Mouse (Mus musculus) gastrocnemius, postnatal 36 days (tissue): Measurements from ENCODE around the gene Olfr1512. TPM values are rescaled to one million over a fixed set of nuclear protein-coding genes. Genes with fewer than 3 reads are reported as not detected.
A peak's percentile ranks its signal among the peaks of the same experiment; 100 is the strongest.
"Not testable (repeated sequence)": the region's sequence is repeated elsewhere in the genome, so short reads cannot be mapped to it uniquely, and the experiment has no call there.

Experiments
- DNase-seq, 2 experiments: peaks; one replicate each; pipeline ENCODE4 v3.0.0; 2022
- intact Hi-C: fragments of 180-260 bp; cut with DNase I; formaldehyde crosslinking; loops from one replicate; pipeline ENCODE4 v1.15.1; 2025
- long read RNA-seq, 2 experiments: library from polyadenylated mRNA; stranded (forward); transcript quantifications; one replicate each; pipeline ENCODE4 v2.0.0; 2021
- total RNA-seq, 2 experiments: library from RNA; stranded (reverse); gene quantifications; 2 replicates each; pipeline ENCODE4 v1.2.3; 2021

Gene Olfr1512
- not detected for total RNA-seq
- long read RNA-seq, experiment 1 = 0 reads
- long read RNA-seq, experiment 2 = 0 reads

DNA sequence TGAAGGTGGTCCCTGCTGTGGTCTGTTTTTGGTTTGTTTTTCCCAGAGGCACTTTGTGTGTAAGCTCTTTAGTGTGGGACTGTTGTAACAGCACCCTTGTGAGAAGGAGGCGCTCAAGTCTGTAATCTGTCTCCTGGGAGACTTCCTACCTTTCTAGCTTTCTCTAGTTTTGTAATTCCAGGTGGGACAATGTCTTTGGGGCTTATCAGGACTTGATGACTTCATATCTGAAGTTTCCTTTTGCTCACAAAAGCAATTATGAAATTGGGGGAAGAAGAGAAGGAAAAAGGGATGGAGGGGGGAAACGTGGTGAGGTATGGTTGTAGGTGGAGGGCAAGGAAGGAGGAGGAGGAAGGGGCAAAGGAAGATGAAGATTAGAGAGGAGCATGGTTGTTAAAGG lies at the start of gene Olfr1512:
TSS of gene Olfr1512 (minus strand) at position 101 of the 400 bp plus-strand sequence.
- intact Hi-C loops = no loop called here
- DNase-seq = no peak

DNA sequence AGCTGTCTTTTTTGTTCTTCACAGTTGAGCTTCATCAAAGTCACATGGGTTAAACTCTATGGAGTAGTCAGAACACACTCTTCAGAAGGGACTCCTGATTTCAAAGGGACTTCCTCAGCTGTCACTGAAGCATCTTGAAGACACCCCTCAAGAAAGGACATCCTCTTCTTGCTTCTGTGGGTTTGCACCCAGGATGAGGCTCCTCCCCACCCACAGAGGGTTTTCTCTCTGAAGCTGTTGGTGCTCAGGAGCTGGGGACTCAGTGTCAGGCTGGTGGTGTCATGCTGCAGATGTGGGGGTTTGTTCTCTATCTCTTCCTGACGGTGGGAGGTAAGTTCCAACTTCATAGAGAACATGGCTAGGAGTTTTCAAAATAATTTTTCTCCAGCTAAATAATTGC lies 48.7 kb upstream of the Olfr1512 start:
- DNase-seq = no peak
- intact Hi-C loops = no loop called here

DNA sequence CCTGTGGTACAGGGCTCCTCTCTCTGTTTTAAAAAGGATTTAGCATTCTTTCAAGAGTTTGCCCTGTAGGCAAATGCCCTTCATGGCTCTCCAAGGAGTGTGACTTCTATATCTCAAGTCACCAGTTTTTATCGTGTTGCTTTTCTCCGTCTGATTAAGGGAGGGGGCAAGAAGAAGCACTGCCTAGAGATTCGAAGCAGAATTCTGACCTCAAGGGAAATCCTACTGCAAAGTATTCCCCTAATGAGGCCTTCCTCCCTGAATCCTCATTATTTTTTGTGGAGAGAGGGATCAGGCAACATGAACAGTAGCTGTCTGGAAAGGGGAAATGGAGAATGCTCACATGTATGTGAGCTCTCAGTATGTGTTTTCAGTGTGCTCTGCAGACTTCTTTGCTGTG lies 35.3 kb upstream of the Olfr1512 start, which contains the start of gene Olfr1510:
TSS of gene Olfr1510 (minus strand) at position 101 of the 400 bp plus-strand sequence.
- intact Hi-C loops = no loop called here
- DNase-seq = no peak

DNA sequence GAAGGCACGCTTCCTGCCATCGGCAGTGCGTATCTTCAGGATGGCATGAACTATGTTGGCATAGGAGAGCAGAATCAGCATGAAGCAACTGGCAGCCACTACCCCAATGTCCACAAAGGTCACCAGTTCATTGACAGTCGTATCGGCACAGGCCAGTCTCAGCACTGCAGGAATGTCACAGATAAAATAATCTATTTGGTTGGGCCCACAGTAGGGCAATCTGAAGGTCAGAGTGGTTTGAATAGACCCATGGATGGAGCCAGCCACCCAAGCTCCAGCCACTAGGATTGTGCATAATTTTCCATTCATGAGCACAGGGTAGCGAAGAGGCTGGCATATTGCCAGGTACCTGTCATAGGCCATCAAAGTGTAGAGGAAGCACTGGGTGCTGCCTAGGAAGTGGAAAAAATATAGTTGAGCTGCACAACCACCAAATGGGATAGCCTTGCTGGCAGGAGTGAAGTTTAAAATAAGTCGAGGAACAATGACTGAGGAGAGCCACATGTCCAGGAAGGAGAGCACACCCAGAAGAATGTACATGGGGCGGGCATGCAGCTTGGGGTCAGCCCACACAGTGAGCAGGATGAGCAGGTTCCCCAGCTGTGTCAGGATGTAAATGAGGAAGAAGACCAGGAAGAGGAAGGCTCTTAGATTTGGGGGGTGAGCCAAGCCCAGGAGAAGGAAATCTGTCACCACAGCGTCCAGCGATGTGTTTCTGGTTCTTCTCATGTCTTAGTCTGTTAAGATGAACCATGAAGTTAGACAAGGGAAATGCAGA lies 31.4 kb upstream of the Olfr1512 start:
- intact Hi-C loops, DNase-seq: not testable (repeated sequence)

DNA sequence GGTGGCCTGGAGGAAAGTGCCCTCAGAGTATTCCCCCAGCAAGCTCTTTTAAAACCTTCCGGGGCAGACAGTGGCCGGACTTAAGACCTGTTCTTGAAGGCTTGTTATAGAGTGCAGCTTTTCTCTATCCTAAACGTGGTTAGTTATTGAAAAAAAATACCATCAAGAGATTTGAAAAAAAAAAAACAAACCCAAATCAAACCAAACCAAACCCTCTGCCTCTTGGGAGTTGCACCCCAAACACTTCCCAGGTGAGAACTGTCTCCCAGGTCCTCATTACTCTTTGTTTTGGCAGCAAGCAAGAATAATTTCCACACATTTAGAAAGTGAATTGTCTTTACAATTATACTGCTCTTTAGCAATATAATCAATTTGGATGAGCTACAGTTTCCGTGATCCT lies 18.3 kb upstream of the Olfr1512 start, which contains the start of gene Olfr1511:
TSS of gene Olfr1511 (minus strand) at position 101 of the 400 bp plus-strand sequence.
- no peak for DNase-seq
- intact Hi-C loops = no loop called here

DNA sequence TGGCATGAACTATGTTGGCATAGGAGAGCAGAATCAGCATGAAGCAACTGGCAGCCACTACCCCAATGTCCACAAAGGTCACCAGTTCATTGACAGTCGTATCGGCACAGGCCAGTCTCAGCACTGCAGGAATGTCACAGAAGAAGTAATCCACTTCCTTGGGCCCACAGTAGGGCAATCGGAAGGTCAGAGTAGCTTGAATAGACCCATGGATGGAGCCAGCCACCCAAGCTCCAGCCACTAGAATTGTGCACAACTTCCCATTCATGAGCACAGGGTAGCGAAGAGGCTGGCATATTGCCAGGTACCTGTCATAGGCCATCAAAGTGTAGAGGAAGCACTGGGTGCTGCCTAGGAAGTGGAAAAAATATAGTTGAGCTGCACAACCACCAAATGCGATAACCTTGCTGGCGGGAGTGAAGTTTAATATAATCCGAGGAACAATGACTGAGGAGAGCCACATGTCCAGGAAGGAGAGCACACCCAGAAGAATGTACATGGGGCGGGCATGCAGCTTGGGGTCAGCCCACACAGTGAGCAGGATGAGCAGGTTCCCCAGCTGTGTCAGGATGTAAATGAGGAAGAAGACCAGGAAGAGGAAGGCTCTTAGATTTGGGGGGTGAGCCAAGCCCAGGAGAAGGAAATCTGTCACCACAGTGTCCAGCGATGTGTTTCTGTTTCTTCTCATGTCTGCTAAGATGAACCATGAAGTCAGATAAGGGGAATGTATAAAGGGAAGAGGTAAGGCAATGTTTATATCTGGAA lies 11.3 kb upstream of the Olfr1512 start:
- DNase-seq, intact Hi-C loops: not testable (repeated sequence)

DNA sequence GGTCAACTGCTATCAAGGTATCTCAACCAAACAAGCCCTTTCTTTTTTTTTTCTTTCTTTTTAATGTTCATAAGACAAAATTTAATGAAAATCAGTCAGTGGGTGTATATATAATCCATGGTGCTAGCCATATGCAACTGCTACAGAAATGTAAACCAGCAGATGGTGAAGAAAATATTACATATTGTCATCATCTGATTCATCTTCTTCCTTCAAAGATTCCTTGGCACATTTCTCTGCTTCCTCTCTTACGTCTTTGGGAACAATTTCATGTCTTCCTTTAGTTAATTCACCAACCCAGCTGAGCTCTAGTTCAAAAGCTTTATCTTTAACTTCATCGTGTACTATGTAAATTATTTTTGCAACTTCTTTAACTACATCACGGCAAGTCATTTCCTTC lies 10.2 kb downstream of the Olfr1512 start:
- DNase-seq = no peak
- intact Hi-C loops = no loop called here

DNA sequence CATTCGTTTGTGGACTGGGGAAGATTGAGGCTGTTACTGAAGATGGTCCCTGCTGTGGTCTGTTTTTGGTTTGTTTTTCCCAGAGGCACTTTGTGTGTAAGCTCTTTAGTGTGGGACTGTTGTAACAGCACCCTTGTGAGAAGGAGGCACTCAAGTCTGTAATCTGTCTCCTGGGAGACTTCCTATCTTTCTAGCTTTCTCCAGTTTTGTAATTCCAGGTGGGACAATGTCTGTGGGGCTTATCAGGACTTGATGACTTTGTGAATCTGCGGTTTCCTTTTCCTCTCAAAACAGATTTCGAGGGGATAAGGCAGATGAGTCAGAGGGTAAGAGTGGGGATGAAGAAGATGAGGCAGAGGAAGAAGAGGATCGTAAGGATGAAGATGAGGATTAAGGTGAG lies 22.7 kb downstream of the Olfr1512 start, which contains the start of gene Olfr1513:
TSS of gene Olfr1513 (minus strand) at position 101 of the 400 bp plus-strand sequence.
- DNase-seq = no peak
- intact Hi-C loops = no loop called here

DNA sequence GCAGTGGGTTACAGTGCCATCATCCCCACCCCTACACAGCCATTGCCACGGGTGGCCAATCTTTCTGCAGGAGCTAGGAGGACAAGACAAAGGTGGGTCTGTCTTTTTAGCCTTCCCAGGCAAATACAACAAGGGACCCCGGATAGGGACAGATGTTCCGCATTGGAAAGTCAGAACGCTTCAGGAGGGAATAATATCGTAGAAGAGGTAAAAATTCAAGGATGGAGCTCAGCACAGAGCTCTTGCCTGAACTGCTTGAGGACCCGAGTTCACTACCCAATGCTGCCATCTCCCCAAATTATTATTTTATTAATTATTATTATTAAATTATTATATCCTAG lies 39.5 kb downstream of the Olfr1512 start:
- intact Hi-C loops = loop anchor here (2.0 to 5.0 kb wide), 2 partner anchors 42 to 215 kb away; no protein-coding TSS in a partner anchor
- DNase-seq = no peak

DNA sequence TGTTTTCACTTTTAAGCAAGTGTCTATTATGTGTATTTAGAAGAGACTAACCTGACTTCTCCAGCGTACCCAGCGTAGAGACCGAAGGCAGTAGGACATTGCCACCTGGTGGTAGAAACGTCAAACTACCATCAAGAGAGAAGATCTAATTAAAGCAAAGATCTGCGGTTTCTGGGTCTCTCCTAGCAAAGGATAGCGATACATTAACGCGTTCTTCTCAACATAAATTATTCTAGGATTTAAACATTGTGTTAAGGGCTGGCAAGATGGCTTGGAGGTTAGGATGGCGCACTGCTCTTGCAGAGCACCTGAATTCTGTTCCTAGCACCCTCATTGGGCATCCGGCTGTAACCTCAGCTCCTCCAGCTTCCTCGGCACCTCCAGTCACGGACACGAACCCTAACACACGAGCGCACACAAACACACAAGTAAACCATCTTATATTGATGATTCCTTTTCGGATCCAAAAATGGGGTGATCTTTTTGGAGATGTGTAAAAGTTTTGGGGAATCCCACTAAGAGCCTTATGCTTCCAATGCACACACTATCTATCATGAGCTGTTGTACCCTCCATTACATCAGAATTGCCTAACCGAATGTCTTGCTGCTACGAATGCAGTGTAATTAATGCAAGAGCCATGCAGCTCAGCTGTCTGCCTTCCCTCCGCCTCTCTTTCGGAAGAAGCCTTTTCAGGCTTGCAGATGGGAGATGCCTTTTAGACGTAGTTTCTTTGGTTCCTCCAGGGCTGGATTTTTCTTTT lies 40.0 kb downstream of the Olfr1512 start:
- intact Hi-C loops = loop anchor here (2.0 to 5.0 kb wide), 2 partner anchors 42 to 214 kb away; no protein-coding TSS in a partner anchor
- peak in 1 of 2 experiments; percentile 15 for DNase-seq

DNA sequence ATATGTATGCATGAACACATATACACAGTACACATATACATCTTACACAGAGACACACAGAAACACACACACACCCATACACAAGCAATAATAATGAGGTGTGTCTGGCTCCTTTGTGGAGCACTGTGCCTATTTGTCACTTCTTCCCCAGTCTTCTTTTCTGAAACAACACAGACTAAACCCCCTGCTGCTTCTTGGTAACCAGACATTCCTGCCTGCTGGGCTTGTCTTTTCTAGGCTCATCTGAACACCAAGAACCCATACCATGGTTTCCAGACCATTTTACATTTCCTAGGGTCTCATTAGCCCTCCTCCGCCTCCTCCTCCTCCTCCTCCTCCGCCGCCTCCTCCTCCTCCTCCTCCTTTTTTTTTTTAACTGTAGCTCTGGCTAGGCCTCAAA lies 46.8 kb downstream of the Olfr1512 start:
- intact Hi-C loops = no loop called here
- DNase-seq = no peak

DNA sequence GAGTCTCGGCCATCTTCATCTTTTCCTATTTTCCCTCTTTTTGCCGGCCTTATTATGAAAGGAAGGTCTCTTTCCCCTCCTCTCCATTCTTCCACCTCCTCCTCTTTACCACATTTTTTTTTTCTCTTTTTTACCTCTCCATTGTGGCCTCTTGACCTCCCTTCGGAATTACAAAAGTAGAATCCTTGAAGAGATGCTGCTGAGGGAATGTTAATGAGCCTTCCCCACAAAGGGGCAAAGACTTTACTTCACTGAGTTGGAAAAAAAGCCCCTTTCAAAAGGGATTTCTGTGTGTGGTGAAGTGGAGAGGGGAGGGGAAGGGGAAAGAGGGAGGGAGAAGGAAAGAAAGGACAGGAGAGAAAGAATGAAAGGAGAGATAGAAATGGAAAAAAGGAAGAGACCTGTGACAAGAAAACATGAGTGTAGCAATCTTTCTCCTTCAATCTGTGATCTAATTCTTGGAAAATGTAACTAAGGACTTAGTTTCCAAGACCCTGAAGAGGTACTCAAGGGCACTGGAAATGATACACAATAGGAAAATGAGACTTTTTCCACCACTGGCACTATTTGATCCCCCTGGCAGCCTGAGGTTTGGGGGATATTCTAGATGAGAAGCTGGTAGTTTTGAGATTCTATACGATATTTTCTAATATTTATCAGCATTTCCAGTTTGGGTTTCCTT lies 47.8 kb downstream of the Olfr1512 start:
- intact Hi-C loops = no loop called here
- DNase-seq = no peak

DNA sequence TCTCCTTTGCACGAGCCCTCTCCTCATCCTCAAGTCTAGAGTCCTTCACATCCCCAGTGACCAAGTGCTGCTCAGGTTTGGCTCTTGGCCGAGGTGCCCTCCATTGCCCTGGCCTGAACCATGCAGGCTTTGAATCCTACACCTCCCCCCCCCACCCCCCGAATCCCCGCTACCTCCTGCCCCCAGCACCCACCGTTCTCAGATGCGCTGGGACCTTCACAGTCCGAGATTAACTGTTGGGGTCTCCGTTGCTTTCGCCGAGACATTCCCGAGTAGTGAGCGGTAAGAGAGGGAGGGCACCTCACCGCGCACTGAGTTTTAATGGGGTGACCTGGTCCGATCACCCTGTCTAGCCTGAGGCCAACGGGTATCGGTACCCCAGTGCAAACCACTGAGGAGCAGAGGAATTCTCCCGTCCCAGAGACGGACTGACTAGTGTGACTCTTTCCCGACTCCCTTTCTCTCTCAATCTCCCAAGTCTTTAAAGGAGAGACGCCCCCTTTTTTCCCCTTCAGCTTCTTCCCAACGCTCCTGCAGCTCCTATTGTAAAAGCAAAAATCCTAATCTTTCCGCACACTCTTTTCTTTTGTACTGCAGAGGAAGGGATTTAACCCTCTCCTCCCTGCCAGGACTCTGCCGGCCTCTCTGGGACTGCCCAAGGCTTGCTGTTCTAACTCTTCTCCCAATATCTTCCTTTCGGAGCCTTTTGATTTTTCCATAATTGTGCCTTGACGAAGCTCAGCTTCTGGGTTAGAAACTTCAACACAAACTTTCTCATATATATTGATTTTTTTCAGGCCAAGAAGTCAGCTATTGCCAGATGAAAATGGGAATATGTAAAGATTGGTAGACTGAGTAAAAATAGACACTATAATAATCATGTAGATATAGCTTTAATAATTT lies 50.8 kb downstream of the Olfr1512 start, which contains the start of gene Sall2:
TSS of gene Sall2 (minus strand) at position 853 of the 903 bp plus-strand sequence.
- intact Hi-C loops = no loop called here
- DNase-seq = no peak

DNA sequence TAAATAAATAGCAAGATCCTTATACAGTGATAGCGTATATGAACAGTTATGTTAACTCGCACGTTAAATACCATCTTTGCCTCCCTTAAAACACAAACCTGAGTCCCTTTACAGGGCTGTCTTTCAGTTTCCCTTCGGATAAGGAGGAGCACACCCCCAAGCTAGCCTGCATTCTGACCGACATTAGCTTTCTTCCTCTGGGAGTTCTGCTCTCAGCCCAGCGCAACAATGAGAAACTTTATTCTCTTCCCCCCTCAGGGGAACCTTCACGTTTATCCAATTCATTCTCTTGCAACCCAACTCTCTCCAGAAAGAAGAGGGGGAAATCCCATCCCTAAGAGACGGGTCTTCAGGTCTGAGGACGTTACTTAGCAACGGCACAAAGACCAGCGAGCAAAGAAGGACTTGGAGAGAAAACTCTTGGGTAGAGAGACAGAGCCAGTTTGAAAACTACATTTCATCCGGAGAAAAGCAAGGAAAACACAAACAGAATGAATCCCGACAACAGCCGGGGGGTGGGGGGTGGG lies 51.5 kb downstream of the Olfr1512 start:
- intact Hi-C loops = no loop called here
- DNase-seq = no peak

DNA sequence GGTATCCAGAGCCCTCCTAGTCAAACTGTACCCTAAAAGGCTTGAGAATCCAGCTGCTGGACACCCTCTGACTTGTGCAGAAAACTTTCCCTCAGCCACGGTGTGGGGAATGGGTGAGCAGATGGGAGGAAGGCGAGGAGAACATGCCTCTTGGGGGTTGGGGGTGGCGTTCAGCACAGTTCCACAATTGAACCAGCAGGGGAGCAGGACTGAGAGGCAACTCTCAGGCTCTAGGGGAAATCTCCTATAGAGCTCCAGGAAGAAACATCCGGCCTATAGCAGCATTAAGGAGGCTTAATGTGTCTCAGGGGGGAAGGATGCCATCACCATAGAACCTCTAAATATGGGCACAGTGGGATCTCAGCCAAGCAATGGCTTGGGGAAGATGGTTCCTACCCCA lies 53.1 kb downstream of the Olfr1512 start:
- intact Hi-C loops = no loop called here
- DNase-seq = no peak
